Mouse (Mus musculus): ENCODE data around the gene Wnk2.

GRCm38 (mm10) chr13:49025521-49025920 lies 122.3 kb downstream of the Wnk2 start:
- no peak for TF ChIP-seq CTCF (IDR thresholded peaks at IDR 0.05; ENCODE audit: borderline replicate concordance, insufficient read depth, low read length)
- no peak for TF ChIP-seq POLR2A (IDR thresholded peaks at IDR 0.05; ENCODE audit: low read depth, low read length)

Data from embryonic fibroblast, embryonic 13.5 days (primary cell).